Mouse (Mus musculus) mouse trophoblast stem cell (cell line): Measurements from ENCODE around the gene Isy1.

Experiments
- in situ Hi-C, 2 experiments: fragments of 300-500 bp; cut with MseI, MboI; formaldehyde crosslinking; loops; 2 replicates in 1 of 2; 3 replicates in 1 of 2; pipeline ENCODE4 v1.15.1; 2025

The Isy1 gene

GRCm38 (mm10) chr6:87850155-87850899 is 11.7 kb upstream of the Isy1 start:
- in situ Hi-C loops: no loop called here

- in situ Hi-C loops: no loop called here
Observed at GRCm38 (mm10) chr6:87849780-87850154, 11.2 kb upstream of the Isy1 start.

GRCm38 (mm10) chr6:87846813-87847212 is 8.2 kb upstream of the Isy1 start:
- in situ Hi-C loops: no loop called here

- in situ Hi-C loops: no loop called here
Observed at GRCm38 (mm10) chr6:87845031-87845695, 6.6 kb upstream of the Isy1 start.

GRCm38 (mm10) chr6:87842254-87842653 is 3.7 kb upstream of the Isy1 start:
- in situ Hi-C loops: no loop called here

- in situ Hi-C loops: no loop called here
Observed at GRCm38 (mm10) chr6:87841635-87842034, 3.0 kb upstream of the Isy1 start.

- in situ Hi-C loops: no loop called here
Observed at GRCm38 (mm10) chr6:87839797-87840341, 1.3 kb upstream of the Isy1 start.

- in situ Hi-C loops: no loop called here
Observed at GRCm38 (mm10) chr6:87835695-87836094, 2.9 kb downstream of the Isy1 start, which contains the start of gene Gm45140. Gene Gm45140, minus strand, starts transcription at chr6:87835795.

GRCm38 (mm10) chr6:87820366-87820765 is 18.2 kb downstream of the Isy1 start:
- in situ Hi-C loops: no loop called here

- in situ Hi-C loops: no loop called here
Observed at GRCm38 (mm10) chr6:87814486-87814885, 24.1 kb downstream of the Isy1 start.

- in situ Hi-C loops: no loop called here
Observed at GRCm38 (mm10) chr6:87812656-87813055, 25.9 kb downstream of the Isy1 start.

- in situ Hi-C loops: no loop called here
Observed at GRCm38 (mm10) chr6:87811675-87812338, 26.8 kb downstream of the Isy1 start, which contains the start of gene Rab43. Gene Rab43, minus strand, starts transcription at chr6:87812164.

GRCm38 (mm10) chr6:87810713-87811669 is 27.6 kb downstream of the Isy1 start:
- in situ Hi-C loops: no loop called here

GRCm38 (mm10) chr6:87810311-87810710 is 28.3 kb downstream of the Isy1 start:
- in situ Hi-C loops: no loop called here

GRCm38 (mm10) chr6:87809651-87810161 is 28.9 kb downstream of the Isy1 start:
- in situ Hi-C loops: no loop called here

- in situ Hi-C loops: no loop called here
Observed at GRCm38 (mm10) chr6:87809144-87809543, 29.5 kb downstream of the Isy1 start.

- in situ Hi-C loops: no loop called here
Observed at GRCm38 (mm10) chr6:87808521-87808920, 30.1 kb downstream of the Isy1 start.

GRCm38 (mm10) chr6:87807735-87808440 is 30.7 kb downstream of the Isy1 start:
- in situ Hi-C loops: no loop called here

GRCm38 (mm10) chr6:87806857-87807256 is 31.7 kb downstream of the Isy1 start:
- in situ Hi-C loops: no loop called here

- in situ Hi-C loops: no loop called here
Observed at GRCm38 (mm10) chr6:87806028-87806427, 32.6 kb downstream of the Isy1 start.
